Mouse (Mus musculus): Measurements from ENCODE around the gene Asic2. TPM values are rescaled to one million over a fixed set of nuclear protein-coding genes. Genes with fewer than 3 reads are reported as not detected.

The Asic2 gene
- total RNA-seq, 4 experiments from 2014 or later: 0.13 to 1.5 (median 0.41) TPM

DNA sequence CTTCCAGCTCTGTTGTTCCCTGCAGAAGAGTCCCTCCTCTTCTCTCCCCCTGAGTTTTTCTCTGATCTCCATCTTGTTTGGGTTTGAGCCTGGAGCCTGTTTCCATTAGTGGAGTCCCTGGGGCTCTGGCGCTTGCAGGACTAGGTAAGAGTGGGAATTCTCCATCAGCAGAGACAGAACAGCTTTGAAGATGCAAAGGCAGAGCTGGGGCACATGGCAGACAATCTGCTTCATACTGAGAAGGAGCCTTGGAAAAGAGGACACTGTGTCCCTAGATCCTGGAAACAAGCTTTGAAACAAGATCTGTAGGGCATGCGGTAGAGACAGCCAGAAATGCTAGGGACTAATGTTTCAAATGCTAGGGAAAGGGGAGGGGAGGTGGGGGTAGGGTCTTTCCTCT, 729.2 kb downstream of the Asic2 start:
- DNase-seq (ENCODE audit: low spot score in 2 of 2): no peak

- DNase-seq (ENCODE audit: low spot score in 2 of 2): no peak
Observed at GRCm38 (mm10) chr11:81236070-81236469, 732.2 kb downstream of the Asic2 start.

DNA sequence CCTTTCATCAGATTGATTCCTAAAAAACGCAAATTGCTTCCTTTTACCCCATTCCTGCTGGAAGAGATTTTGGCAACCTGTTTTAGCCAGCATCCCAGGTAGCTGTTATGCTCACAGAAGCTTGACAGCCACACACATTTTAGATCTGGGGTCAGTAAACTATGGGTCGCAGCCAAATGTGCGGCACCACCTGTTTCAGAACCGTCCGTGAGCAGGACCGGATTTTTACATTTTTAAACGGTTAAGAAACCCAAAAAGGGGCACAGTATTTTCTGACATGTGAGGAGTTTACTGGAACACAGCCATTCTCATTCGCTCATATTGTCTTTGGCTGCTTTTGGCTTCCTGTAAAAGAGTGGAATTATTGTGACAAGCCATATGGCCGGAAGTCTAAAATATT, 744.9 kb downstream of the Asic2 start:
- DNase-seq (ENCODE audit: low spot score in 2 of 2): no peak

GRCm38 (mm10) chr11:81220786-81221185, 747.5 kb downstream of the Asic2 start:
- DNase-seq (ENCODE audit: low spot score in 2 of 2): no peak

- DNase-seq (ENCODE audit: low spot score in 2 of 2): no peak
Observed at GRCm38 (mm10) chr11:81205471-81205870, 762.8 kb downstream of the Asic2 start.

- no peak for DNase-seq (ENCODE audit: low spot score in 2 of 2)
Observed at GRCm38 (mm10) chr11:81202578-81202977, 765.7 kb downstream of the Asic2 start.

GRCm38 (mm10) chr11:81193856-81194255, 774.4 kb downstream of the Asic2 start:
- DNase-seq (ENCODE audit: low spot score in 2 of 2): no peak

GRCm38 (mm10) chr11:81192155-81192554, 776.1 kb downstream of the Asic2 start:
- no peak for DNase-seq (ENCODE audit: low spot score in 2 of 2)

DNA sequence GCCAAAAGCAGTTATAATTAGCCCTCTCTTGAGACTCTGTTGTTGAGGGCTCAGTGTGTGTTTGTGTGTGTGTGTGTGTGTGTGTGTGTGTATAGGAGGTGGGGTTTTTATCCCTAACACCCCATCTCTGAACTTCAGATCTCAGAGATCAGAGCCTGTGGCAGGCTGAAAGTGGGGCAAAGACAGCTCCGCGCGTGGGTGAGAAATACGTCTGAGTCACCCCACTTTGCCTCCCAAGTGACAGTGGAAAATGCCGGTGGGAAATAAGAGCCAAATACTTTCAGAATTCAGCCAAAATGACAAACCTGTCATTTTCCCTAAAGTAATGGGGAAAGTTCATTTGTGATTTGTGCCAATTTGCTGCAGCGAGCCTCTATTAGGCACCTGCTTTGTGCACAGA, 779.2 kb downstream of the Asic2 start:
- no peak for DNase-seq (ENCODE audit: low spot score in 2 of 2)

DNA sequence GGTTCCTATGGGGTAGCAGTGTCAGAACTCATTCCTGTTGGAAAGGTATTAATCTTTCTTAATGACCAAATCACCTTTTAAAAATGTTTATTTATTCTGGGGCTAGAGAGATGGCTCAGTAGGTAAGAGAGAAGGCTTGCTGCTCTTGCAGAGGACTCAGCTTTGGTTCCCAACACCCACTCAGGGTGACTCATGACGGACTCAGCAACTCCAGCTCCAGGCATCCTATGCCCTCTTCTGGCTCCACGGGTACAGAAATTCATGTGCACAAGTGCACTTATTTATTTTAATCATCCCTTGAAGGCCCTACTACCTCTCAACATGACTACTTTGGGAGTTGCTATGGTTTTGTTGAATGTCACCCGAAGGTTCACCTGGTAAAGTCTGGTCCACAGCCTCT, 780.4 kb downstream of the Asic2 start:
- no peak for DNase-seq (ENCODE audit: low spot score in 2 of 2)

- DNase-seq (ENCODE audit: low spot score in 2 of 2): no peak
Observed at GRCm38 (mm10) chr11:81184721-81185120, 783.5 kb downstream of the Asic2 start.

GRCm38 (mm10) chr11:81164890-81165289, 803.4 kb downstream of the Asic2 start:
- no peak for DNase-seq (ENCODE audit: low spot score in 2 of 2)

DNA sequence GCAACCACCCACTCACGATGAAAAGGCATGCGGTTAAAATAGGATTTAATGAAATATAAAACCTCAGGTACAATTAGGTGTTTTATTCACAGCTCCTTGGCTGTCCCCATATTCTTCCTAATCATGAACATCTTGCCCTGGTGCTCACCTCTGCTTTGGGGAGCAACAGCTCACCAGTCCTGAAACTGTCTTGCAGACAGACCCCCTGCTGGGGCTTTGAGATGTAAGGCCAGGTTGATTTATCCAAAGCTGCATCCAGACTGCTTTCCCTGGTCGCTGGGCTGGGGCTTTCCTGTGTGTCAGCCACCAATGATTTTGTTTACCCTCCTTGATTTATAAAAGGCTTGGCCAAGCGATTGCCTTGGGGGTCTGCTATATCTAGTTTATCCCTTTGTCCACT, 805.2 kb downstream of the Asic2 start:
- no peak for DNase-seq (ENCODE audit: low spot score in 2 of 2)

GRCm38 (mm10) chr11:81153841-81154240, 814.4 kb downstream of the Asic2 start:
- DNase-seq (ENCODE audit: low spot score in 2 of 2): no peak

DNA sequence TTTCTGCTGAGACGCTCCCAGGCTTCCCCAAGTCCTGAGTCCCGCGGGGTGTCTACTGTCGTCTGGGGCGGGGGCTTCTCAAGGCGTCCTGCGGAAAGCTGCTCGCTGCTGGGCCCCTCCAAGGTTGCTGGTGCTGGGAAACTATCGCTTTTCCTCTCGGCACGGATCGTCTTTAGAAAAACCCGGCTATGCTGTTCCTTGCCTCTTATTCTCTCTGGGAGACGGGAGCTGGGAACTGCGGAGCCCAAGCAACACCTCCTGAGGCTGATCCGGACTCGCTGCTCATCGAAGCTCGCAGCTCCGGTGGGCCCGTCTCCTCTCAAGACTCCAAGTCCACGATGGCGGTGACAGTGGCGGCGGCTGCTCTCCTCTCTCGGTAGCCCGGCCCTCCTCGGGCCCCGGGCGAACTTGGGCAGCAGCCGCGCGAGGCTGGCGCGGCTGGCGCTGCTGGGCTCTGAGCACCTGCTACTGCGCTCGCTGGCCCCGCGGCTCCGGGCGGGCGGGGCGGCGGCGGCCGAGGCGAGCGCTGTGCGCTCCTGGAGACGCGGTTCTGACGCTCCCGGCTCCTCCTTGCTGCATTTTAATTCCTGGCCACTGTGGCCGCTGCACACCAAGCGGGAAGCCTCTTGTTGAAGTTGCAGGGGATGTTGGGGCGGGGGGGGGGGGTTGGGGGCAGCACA, 815.0 kb downstream of the Asic2 start:
- no peak for DNase-seq (ENCODE audit: low spot score in 2 of 2)

- DNase-seq (ENCODE audit: low spot score in 2 of 2): no peak
Observed at GRCm38 (mm10) chr11:81152460-81153160, 815.6 kb downstream of the Asic2 start.

DNA sequence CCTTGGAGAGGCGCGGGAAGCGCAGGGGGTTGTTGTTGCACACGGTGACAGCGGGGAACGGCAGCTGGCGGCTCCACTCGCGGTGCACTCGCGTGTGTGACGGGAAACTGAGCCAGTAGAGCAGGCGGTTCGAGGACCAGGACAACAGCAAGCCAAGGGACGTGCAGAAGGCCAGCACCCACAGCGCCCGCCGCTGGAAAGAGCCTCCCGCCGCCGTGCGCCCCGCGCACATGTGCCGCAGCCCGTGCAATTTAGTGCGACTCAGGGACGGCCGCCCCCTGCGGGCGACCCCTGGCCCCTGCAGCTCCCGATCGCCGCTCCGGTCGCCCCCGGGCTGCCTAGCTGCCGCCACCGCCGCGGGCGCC, 816.3 kb downstream of the Asic2 start:
- DNase-seq (ENCODE audit: low spot score in 2 of 2): no peak

- no peak for DNase-seq (ENCODE audit: low spot score in 2 of 2)
Observed at GRCm38 (mm10) chr11:81151286-81152020, 816.8 kb downstream of the Asic2 start.

DNA sequence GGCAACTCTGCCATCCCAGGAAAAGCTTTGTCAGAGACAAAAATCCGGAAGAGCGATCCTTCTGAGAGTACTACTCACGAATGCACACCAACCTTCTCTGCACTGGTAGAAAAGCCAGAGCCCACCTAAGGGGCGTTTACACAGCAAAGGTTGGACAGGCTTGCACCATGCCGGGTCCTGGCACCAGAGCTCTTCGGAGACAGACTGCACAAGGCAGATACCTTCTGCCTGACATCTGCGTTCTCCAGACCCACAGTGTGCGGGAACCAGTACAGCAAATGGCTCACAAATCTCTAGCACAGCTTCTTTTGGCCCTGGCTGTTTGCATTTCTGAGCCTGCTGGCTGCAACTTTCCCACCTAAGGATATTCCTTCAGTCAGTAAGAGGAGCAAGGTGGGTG, 817.6 kb downstream of the Asic2 start:
- DNase-seq (ENCODE audit: low spot score in 2 of 2): no peak

DNA sequence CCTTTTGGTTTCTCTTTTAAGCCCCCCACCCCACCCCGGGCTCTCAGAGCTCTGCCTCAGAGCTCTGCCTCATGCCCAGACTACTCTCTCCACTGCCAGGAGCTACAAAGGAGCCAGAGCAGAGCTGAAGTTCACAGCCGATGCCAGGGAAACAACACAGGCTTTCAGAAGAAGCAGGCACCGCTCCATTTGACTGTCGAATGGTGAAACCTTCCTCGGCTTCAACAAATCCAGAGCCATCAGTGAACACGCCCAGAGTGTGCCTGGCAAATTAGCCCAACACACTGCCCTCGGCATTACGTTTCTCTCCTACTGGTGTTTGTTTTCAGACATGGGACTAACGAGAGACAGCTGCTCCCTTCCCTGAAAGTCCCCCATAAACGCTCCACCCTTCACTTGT, 819.8 kb downstream of the Asic2 start:
- no peak for DNase-seq (ENCODE audit: low spot score in 2 of 2)

GRCm38 (mm10) chr11:81146574-81147157, 821.6 kb downstream of the Asic2 start:
- no peak for DNase-seq (ENCODE audit: low spot score in 2 of 2)

DNA sequence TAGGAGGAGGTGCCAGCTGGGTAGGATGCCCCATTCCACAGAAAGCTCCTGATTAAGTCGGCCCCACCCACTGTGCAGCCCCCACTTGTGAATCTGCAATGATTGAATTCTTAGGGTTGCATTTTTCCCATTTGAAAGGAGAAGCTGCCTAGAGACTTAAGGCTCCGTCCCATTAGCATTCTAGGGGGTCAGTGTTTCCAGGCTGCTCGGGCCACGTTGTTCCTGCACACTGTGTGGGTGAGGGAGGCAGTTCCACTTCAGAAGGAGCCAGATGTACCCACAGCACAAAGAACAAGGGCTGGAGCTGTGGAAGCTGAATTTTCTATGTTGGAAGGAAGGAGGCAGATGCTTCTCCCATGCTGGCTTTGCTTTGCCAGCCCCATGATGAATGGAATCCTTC, 833.1 kb downstream of the Asic2 start:
- DNase-seq (ENCODE audit: low spot score in 2 of 2): no peak
